Mouse (Mus musculus) bone marrow macrophage, adult 2 months (primary cell): ENCODE measurements around the gene Rassf1.

Experiments used
- CTCF ChIP-seq: IDR thresholded peaks from 2 replicates; pipeline ENCODE4 v1.5.1; 2012; ENCODE audit warnings: low read depth, mild to moderate bottlenecking, low read length, moderate library complexity
- POLR2A ChIP-seq: IDR thresholded peaks from 2 replicates; pipeline ENCODE4 v1.6.1; 2012; ENCODE audit warnings: mild to moderate bottlenecking, low read depth, low read length, borderline replicate concordance

GRCm38 (mm10) chr9:107606591-107606990 is 55.2 kb downstream of the Rassf1 start:
- TF ChIP-seq POLR2A (no peak), CTCF (no peak)
